Mouse (Mus musculus) liver, embryonic 18 days (tissue): ENCODE results near the gene Ttc14. TPM values are rescaled to one million over a fixed set of nuclear protein-coding genes. Genes with fewer than 3 reads are reported as not detected.

Experiments
- polyA plus RNA-seq: library from polyadenylated mRNA; depleted of rRNA; stranded (reverse); fragments of >200 nt; gene quantifications from 2 replicates; pipeline ENCODE4 v1.2.3, GENCODE M21; 2012; rRNA removed

Gene Ttc14
- polyA plus RNA-seq: 9.1 and 9.9 TPM in 2 replicates

DNA sequence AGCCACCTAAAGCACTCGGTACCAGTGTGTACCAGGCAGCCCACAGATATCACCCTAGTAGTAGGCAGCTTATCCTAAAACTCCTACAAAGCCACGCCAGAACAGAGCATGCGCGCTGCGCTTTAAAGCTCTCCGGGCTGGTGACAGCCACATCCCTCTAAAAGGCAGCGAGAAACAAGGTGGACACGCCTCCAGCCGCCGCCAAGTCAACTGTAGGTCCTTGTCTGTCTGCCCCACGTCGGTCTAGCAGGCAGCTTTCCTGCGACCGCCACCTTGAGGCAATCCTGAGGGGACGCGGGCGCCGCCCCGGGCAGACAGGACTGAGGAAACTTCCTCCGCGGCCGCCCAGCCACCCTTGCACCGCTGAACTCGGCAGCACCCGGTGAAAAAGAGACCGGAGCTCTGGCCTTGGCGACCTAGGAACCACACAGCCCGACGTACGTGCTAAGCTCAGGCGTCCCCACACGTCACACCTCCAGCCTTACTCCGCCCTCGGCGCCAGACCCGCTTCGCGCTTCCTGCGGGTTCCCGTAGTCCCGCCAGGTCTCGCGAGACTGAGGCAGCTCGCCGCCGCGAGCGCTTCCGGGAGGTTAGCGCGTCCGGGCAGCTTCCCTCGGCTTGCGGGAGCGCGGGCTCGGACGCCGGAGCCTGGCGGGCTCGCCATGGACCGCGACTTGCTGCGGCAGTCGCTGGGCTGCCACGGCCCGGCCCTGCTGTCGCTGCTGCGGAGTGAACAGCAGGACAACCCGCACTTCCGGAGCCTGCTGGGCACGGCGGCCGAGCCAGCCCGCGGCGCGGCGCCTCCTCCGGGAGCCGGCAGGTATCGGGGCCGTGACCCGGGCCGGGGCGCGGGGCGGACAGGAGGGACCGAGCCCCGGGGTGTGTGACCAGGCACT is at the start of gene Ttc14:
TSS of gene Ttc14 (plus strand) at position 216 of the 896 bp plus-strand sequence.

GRCm38 (mm10) chr3:33843801-33844632 is 44.4 kb downstream of the Ttc14 start, which contains the start of gene Ccdc39:
TSS of gene Ccdc39 (minus strand) at chr3:33844310.

Other genes starting within 250 kb of the Ttc14 start
- 0.31 and 0.38 TPM in 2 replicates for gene Ccdc39, start 44.5 kb downstream of the Ttc14 start, polyA plus RNA-seq
- gene Fxr1, start 220.1 kb downstream of the Ttc14 start, polyA plus RNA-seq: 24.4 and 24.9 TPM in 2 replicates